Mouse (Mus musculus) kidney, adult 11 months (tissue): ENCODE measurements around the gene Ypel4.
A peak's percentile ranks its signal among the peaks of the same experiment; 100 is the strongest.

Experiments
- DNase-seq: peaks from one replicate; pipeline ENCODE4 v3.0.0; 2022

The Ypel4 gene

DNA sequence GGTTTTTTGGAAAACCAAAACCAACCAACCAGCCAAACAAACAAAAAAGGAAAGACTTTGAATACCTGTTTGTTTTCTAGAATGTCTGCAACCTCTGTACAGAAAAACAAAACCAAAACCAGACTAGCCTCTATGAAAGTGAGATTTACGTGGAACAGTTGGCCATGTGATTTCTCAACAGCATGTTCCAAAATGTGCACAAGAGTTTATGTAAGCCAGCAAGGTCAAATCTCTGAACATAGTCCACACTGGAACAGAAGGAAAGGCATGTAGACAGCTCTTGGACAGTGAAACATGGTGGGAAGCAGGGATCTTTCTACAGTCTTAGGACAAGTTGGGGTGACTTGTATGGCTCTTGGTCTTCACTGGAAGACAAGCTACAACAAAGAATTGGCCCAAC lies 28.0 kb downstream of the Ypel4 start:
- DNase-seq = no peak

DNA sequence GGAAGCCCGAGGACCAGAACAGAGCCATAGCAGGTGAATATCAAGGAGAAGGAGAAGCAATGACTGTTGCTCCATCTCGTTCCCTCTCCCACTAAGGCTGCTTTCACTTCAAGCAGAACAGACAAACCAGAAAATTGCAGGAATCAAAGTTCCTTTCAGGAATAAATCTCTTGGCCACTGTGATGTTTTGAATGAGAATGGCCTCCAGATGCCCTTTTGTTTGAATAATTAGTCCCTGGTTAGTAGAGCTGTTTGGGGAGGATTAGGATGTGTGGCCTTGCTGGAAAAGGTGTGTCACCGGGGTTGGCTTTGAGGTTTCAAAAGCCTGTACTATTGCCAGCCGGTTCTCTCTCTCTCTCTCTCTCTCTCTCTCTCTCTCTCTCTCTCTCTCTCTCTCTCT lies 28.4 kb downstream of the Ypel4 start:
- DNase-seq = no peak

DNA sequence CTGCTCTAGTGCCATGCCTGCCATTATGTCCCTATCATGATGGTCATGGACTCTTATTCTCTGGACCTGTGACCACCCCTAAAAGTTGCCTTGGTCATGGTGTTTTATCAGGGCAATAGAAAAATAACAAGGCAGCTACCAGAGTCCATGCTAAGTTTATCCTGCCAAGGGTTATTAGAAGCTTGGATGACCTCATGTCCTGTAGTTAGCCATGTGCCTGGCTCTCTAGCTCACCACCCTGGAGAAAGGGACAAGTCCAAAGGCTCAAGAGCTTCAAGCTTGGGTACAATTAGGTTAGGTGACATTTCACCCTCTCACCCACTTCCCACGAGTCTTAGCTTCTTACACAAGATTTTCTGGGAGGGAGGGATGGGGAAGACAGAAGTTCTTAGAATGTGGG lies 29.0 kb downstream of the Ypel4 start:
- DNase-seq = no peak

DNA sequence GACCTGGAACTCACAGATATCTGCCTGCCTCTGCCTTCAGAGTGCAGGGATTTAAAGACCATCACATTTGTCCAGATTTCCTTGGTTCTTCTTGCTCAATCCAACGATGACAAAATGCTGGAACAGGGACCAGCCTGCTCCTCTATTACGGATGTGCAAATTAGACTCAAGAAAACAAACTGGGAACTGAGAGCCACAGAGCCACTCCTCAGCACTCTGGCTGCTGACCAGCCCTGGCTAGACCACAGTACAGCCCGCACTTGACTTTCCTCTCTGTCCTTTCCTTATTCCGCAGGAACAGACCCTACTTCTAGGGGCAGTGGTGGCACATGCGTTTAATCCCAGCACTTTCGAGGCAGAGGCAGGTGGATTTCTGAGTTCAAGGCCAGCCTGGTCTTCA lies 36.6 kb downstream of the Ypel4 start:
- DNase-seq = no peak

DNA sequence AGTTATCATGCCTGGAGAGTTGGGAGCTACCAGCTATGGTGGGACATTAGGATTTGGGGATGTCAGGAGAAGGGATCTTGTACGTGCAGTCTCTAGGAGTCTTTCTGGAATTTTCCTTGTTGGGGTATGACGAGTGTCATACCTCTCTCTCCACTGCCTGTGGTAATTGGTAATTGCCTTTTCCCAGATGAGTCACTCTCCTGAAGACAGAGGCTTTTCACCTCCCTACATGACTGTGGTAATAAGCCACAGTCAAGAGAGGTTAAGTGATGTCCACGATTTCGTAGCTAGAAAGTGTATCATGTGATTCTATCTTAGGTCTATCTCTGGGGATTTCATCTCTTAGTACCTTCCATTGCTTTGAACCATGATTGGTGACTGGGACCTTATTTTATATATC lies 38.6 kb downstream of the Ypel4 start:
- no peak for DNase-seq

DNA sequence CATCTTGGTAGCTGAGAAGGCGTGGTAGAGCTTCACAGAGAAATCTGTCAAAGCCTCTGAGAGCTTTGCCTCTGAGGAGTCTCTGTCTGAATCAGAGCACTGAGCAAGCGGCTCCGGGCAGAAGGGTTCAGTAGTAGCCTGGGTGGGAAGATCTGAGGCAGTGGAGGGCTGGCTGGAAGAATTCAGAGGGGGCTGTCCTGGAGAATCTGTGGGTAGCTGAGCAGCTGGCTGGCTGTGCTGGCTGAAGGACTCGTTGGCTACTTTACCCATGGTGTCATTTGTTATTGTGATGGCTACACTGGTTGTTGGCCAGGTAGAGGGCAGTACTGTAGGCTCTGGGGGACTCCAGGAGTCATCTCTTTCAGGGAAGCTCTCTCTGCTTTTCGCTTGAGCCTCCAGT lies 39.3 kb downstream of the Ypel4 start:
- DNase-seq = no peak

DNA sequence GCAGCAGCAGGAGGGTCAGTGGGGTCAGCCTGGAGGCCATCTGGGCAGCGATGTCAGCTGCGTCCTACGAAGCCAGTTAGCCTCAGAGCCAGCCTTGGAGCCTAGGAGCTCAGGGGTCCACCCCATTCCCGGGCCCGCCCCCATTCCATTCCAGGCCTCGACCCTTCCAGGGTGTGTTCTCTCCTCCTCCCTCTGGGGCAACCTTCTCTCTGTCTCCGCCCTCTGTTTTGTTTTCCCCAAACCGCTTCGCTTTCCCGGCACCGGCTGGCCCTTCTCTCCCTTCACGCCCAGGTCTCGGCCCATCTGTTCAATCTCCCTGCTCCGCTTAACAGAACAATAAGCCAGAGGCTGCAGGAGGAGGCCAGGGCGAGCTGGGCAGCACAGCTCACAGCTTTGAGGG lies 40.9 kb downstream of the Ypel4 start:
- DNase-seq = peak; percentile 52

DNA sequence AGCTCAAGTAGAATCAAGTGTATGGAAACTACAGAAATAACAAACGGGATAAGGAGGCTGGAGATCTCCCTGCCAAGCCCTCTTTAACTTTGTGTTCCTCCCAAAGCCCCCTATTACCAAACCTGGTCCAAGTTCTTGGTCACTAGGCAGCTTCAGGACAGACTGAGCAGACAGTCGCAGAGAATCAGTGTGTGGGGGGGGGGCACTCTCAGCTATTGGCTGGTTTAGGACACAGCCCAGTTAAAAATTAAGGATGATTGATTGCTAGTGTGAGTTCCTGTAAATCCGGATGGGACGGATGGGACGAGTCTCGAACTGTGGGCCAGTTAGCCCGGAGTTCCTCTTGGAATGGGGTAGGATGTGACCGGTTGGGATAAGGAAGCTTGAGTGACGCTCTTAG lies 41.4 kb downstream of the Ypel4 start, which contains the start of gene Serping1:
TSS of gene Serping1 (minus strand) at position 204 of the 400 bp plus-strand sequence.
- DNase-seq = no peak

DNA sequence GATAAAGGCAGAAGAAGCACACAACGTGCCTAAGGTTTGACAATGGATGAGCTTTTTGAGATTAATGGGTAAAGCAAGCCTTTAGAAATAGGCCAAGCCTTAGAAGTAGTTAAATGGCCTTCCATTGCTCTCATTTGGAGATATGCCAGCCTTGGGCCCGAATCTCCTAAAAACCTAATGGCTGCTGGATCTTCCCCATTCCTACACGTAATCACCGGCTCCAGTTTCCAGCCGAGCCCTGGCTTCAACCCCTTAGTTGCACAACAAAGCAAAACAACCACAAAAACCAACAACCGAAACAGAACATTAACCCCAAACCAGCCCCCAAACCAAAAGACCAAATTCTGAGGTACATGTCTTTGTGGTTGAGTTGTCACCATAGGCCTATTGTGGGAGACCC lies 41.8 kb downstream of the Ypel4 start:
- DNase-seq = no peak

DNA sequence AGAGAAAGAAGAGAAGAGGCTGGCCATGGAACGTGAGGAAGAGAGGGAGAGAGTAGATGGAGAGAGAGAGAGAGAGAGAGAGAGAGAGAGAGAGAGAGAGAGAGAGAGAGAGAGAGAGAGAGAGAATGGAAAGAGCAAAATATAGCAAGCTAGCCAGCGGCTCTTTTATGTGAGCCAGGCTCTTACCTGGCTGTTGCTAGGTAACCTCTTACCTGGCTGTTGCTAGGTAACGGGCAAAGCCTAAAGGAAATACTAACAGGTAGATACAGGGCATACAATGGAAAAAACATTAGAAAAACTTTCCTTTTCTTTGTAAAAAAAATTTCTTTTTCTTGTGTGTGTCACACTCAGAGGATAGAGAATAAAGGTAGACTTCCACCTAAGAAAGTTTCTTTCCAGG lies 43.8 kb downstream of the Ypel4 start:
- no peak for DNase-seq

DNA sequence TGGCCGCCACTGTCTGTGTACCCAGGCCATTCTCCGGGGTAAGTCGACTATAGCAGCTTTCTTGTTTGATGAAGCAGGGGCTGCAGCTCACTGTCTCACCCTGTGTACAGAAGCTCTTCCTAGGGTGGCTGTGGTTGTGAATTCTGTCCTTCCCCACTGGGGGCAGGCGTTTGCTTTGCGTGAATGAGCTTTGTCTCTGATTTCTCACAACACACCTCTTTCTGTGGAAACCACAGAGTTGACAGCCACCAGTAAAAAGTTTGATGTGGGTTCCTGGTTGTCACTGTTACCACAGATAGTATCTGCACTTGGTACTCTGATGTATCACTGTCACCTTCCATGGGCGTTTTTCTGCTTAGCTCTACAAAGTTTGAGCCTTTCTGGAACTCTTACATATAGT lies 45.4 kb downstream of the Ypel4 start:
- DNase-seq = no peak

DNA sequence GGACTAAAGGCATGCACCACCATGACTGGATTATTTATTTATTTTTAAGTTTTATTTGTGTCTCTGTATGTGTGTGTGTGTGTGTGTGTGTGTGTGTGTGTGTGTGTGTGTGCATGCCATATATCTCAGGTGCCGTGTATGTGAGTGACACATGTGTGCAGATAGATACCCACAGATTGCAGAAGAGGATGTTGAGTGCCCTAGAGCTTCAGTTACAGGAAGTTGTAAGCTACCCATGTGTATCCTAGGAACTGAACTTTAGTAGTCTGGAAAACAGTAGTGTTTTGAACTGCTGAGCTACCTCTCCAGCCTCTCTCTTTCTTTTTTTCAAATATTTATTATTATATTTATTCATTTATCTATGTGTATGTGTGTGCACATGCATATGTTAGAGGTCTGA lies 49.5 kb downstream of the Ypel4 start:
- DNase-seq = no peak

DNA sequence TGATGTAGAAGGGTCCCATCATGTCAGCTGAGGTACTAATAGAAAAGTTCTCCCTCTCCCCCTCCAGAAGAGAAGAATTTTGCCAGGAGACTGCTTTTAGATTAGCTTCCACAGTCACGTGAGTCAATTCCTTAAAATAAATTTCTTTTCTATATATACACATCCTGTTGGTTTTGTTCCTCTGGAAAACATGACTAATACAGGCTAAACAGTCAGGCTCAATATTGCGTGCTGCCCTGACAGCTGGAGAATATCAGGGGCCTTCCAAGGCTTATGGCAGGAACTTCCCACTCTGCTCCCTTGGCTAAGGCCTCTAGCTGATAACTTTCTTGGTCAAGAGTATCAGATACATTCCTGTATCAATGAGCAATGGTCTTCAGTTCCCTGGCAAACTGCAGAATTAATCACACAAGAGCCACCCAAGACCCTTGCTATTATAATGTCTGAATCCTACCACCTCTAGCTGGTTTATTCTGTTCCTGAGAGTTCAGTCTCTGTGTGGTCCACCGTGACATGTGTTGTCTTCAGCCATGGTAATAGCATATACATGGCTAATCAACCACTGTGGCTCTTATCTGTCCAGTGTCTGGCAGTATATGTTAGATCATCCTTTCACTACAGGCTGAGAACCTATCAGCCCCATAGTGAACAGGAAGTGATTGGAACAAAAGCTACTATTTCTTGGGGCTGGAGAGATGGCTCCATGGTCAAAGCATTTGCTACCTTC lies 50.1 kb downstream of the Ypel4 start:
- DNase-seq = no peak
